Mouse (Mus musculus): ENCODE measurements around the gene Slc50a1.

- TF ChIP-seq GATA1 (IDR thresholded peaks at IDR 0.05; ENCODE audit: borderline replicate concordance, low read length) (no peak), FLI1 (IDR thresholded peaks at IDR 0.05; ENCODE audit: low read length) (no peak)
Measured at GRCm38 (mm10) chr3:89316833-89317232, 46.5 kb upstream of the Slc50a1 start.
